ENCODE assay signal across 8 mouse cellular contexts in the genomic region with DNA sequence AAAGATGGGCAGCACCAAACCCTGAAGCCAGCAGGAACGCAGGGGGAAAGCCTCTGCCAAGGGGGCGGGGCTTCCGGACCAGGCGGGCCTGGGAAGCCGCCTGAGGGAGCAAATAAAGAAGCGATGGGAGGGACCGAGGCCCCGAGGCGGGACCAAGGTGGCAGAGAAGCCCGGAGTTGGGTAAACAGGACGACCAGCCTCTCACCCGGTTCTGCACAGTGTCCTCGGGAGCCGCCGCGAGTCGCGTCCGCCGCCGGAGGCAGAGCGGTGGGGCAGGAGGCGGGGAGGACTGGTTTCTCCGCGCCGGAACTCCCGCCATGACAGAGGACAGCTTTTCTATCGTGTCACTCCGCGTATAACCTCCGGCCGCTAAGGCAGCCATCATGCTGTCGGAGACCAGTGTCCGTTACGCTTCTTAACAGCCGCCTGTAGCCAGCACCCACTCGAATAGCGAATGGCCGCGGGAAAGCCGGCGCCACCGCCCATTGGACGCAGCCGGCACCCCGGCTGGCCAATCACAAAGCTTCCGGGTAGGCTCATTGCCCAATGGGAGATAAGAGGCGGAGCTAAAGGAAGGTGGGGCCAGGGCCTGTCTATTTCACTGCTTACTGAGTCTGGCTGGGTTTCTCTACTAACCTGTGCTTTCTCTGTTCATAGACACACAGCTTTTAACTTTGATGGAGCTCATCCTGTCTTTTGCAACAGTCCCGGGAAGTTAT. TPM values are rescaled to one million over a fixed set of nuclear protein-coding genes. Genes with fewer than 3 reads are reported as not detected.
A peak's percentile ranks its signal among the peaks of the same experiment; 100 is the strongest.
DNase-seq lines count a peak whose midpoint lies in the region; ATAC-seq and TF ChIP-seq lines count a peak whose summit lies in the region.

A gene (plus strand): TSS at position 144 of the 719 bp plus-strand sequence.
A gene (minus strand): TSS at position 469 of the 719 bp plus-strand sequence.

- WGBS in hindbrain, embryonic 13.5 days, result under 1% methylated on average over 49 of the region's 49 CpGs

- CTCF ChIA-PET in Patski (lab: Charles Lee), result interaction anchor here (1.0 to 1.5 kb wide), 3 partner anchors 20 to 63 kb away, joined by 3 to 4 read pairs (median 3); a partner anchor contains a TSS

- H3K27me3 ChIP-seq in Patski, result no peaks in the 10 kb centered on the region
- H3K27me3 ChIP-seq in hindbrain, embryonic 13.5 days, result no peaks in the 10 kb centered on the region

- H3K36me3 ChIP-seq in hindbrain, embryonic 13.5 days, result no peaks in the 10 kb centered on the region

- ATAC-seq in Patski, result peak; percentile 83
- ATAC-seq in hindbrain, embryonic 13.5 days (ENCODE audit: low FRiP score), result peak; percentile 98

- H3K9ac ChIP-seq in hindbrain, embryonic 13.5 days, result peak within 1 kb of the TSS; percentile 74

- peak within 1 kb of the TSS; percentile 93 for H3K4me2 ChIP-seq in hindbrain, embryonic 13.5 days

- POLR2A ChIA-PET in Patski (lab: Charles Lee), result interaction anchor here (0.7 kb wide), 1 partner anchor 223 kb away, joined by 3 read pairs; no protein-coding TSS in a partner anchor

- peak within 1 kb of the TSS; percentile 74 for H3K4me3 ChIP-seq in hindbrain, embryonic 13.5 days

- no peak for TF ChIP-seq CTCF in Patski (IDR thresholded peaks at IDR 0.05)

- in situ Hi-C loops in Patski (cut with MboI; ENCODE audit: low pct_unique_long_range_greater_than_20kb), result no loop called here

- peaks cover 15% of the 10 kb centered on the region for H3K4me1 ChIP-seq in hindbrain, embryonic 13.5 days (replicated peaks)

- H3K9me3 ChIP-seq in hindbrain, embryonic 13.5 days, result no peaks in the 10 kb centered on the region

- H3K27ac ChIP-seq in hindbrain, embryonic 13.5 days, result peak within 1 kb of the TSS; percentile 98

- DNase-seq in Patski (ENCODE audit: low read depth, low spot score), result peak; percentile 75
- DNase-seq in cerebellum, postnatal 14 days, result peak; percentile 95 to 96
- peak; percentile 83 to 88 for DNase-seq in frontal cortex, postnatal 14 days (ENCODE audit: low spot score in 2 of 2)
- peak; percentile 79 for DNase-seq in layer of hippocampus, postnatal 25 days (ENCODE audit: extremely low spot score in 1 of 2, low spot score in 1 of 2)
- peak; percentile 94 for DNase-seq in lung, postnatal 25 days (ENCODE audit: low spot score)
- peak; percentile 96 for DNase-seq in retina, embryonic 14.5 days (ENCODE audit: low spot score)
- peak; percentile 92 for DNase-seq in thymus, postnatal 4 days

RNA-seq across cellular contexts. Expression of the first gene that starts in this region (rescaled TPM):
- polyA plus RNA-seq in Patski (2021), result 0.14 TPM
- 0.43 and 0.66 TPM in 2 replicates for polyA plus RNA-seq in hindbrain, embryonic 13.5 days (2015; fragmentation: Nextera tagmentation; extraction: Ambion mirVana)
- total RNA-seq in layer of hippocampus, postnatal 25 days (2021), result under 1 TPM; 0.22 to 0.73 TPM

RNA-seq across cellular contexts. Expression of the second gene that starts in this region (rescaled TPM):
- polyA plus RNA-seq in Patski (2021), result 9.7 TPM
- 3.1 and 4.3 TPM in 2 replicates for polyA plus RNA-seq in hindbrain, embryonic 13.5 days (2015; fragmentation: Nextera tagmentation; extraction: Ambion mirVana)
- 1 to 10 TPM; 1.4 to 1.7 TPM for total RNA-seq in layer of hippocampus, postnatal 25 days (2021)

Comparison
In these comparisons a context has a peak if more than half of its experiments do, and no peak if none do; other contexts are left out.
1. Peak in every context shown above with its lines: DNase-seq, ATAC-seq, H3K4me3 ChIP-seq and H3K27ac ChIP-seq.